Mouse (Mus musculus) liver, adult 2 months (tissue): Measurements from ENCODE around the gene Mindy3.

Source experiments
- CTCF ChIP-seq: fragments of 200-500 bp; IDR thresholded peaks from 2 replicates; pipeline ENCODE4 v1.5.1; 2011; ENCODE audit warnings: low read depth, low read length, control low read depth
- POLR2A ChIP-seq: fragments of 200-500 bp; IDR thresholded peaks from 2 replicates; pipeline ENCODE4 v1.6.1; 2011; ENCODE audit warnings: low read length, control low read depth; ENCODE audit not compliant: insufficient read depth; ENCODE audit errors: extremely low read depth

- TF ChIP-seq CTCF (peak; percentile 59), POLR2A (no peak)
These were observed 30.2 kb downstream of the Mindy3 start for GRCm38 (mm10) chr2:12389028-12389427.
